Mouse (Mus musculus) cerebellum, postnatal 4 days (tissue): ENCODE data around the gene Cd163.

Experiments
- DNase-seq, 2 experiments: peaks; one replicate each; pipeline ENCODE4 v3.0.0; 2022; ENCODE audit warnings: low spot score in 2 of 2, mixed read lengths in 1 of 2

Cd163 gene

DNA sequence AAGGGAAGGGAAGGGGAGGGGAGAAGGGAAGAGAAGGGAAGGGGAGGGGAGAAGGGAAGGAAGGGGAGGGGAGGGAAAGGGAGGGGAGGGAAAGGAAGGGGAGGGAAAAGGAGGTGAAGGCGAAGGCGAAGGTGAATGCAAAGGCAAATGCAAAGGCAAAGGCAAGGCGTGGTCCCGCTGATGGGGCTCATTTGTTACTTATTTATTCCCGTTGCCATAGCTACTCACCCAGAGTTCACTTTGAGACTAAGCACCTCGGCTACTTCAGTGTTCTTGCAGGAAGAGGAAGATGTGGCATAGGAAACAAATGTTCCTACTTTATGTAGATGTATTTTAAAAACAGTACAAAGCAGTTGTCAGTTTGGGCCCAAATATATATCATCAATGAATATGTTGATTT is 56.1 kb downstream of the Cd163 start:
- no peak for DNase-seq

DNA sequence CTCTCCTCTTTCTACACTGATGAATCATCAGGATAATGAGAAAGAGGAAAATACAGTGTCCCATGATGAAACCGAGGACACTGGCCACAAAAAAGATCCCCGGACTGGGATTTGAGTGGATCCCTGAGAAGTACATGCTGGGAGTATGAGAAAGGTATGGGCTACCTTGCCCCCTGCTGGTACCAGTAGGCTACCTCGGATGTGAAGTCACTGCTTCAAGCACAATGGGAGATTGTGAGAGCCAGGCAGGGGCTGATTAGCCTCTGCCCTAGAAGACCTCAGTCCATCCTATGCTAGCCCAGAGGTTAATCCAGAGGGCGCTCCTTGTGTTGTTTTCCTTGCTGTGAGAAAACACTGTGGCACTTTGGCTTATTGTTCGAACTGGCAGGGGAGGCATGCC is 59.9 kb downstream of the Cd163 start:
- DNase-seq, result no peak

DNA sequence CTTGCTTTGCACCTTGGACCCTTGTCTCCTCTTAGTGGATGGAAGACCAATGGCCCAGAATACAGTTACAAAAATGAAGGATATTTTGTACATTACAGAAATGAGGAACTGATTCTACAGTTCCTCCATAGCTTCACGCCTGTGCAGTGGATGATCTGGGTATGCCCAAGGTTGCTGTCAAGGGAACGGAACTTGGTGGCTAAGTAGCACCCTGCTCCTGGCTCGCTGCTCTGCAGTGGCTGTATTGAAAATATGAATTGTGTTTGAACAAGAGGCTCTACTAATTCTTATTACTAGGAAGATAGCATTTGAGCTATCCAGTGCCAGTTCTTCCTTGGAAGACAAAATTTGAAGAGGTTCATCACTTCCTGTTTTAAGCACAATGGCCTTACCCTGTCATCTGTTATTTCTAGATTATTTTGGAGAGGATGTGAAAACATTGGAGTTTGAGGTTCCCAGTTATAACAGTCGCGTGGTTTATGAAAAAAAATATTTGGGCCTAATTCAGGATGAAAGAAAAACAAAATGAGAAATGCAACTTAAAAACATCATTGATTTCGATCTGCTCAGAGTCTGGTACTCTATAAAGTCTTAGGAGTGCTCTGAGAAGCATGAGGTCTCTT is 69.2 kb downstream of the Cd163 start:
- DNase-seq, result no peak

DNA sequence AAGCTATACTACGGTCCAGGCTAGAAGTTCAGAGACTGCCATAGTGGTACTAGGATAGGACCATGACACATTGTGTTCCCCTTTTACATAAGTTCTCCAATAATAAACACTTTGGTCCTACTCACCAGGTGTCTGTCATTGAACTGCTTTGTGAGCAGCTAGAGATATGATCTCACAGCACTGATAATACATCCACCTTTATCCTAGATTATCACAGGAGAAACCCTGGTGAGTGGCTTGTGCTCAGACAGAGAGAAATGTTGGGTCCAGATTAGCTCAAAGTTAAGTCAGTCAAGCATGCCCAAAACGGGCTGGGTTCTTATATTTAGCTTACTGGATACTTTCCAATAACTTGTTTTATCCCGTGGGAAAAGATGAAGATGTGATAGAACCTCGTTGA is 70.2 kb downstream of the Cd163 start:
- no peak for DNase-seq

DNA sequence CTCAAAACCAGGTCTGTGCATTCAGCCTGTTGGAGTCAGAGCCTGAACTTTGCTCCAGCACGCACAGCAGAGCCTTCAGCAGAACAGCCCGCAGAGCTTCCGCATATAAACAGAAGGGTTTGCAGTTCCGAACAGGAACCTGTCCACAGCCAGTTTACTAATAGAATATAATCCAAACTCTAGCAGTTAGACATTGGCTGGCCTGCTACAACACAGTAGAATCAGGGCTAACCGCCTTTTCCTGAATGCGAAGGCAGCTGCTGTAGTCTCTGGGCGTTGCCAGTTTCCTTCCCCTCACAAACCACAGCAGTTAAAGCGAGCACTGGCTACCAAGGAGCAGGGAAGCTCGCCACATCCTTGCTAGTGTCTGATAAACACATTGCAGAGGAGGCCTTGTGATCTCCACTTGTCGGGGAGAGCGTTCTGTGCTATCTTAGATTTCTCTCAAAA is 71.0 kb downstream of the Cd163 start:
- no peak for DNase-seq

DNA sequence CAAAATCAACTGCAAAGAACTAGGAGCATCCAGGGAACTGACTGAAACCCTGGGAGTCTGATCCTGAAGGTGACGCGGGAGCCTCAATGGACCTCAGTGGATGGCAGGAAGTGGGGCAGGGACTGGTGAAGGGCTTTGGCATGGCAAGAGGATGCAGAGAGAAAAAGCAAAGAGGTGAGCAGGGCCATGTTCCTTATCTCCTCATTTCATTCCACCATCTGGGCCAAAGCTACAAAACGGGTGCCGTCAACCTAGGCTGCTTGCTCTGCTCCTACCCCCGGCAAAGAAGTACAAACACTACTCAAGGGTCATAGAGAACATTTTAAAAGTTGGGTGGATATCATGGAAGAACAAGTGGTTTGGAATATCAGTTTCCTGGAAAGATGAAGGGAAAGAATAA is 71.9 kb downstream of the Cd163 start:
- DNase-seq, result no peak

DNA sequence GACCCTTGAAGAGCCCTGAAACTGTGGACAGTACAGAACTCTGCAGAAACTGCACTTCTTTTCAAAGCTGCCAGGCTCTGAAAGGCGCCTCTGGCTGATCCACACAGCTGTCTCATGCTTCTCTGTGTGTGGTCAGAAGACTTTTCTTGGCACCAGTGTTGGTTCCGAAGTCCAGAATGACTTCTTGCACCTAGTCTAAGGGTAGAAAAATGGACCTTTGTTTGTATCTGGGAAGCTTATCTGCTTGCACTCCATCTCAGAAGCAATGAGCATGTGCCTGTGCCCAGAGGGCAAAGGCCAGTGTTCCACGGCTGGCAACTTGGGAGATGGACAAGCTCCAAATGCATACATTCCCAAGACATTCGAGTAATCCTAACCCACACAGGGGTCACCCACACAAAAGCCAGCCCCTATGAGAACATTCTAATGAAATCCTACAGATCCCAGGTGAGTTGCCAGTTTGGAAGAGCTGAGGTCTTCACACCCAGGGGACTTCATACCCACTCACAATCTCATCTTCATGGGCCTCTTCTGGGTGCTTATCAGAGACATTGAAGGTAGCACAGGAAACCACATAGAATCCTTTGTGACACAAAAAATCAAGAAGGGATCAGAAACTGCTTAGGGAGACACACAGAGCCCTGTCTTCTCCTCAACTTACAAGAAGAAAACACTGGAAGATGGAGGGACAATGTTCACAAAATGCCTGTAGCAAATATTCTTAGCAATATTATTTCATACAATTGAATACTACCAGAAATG is 73.2 kb downstream of the Cd163 start:
- DNase-seq, result no peak

DNA sequence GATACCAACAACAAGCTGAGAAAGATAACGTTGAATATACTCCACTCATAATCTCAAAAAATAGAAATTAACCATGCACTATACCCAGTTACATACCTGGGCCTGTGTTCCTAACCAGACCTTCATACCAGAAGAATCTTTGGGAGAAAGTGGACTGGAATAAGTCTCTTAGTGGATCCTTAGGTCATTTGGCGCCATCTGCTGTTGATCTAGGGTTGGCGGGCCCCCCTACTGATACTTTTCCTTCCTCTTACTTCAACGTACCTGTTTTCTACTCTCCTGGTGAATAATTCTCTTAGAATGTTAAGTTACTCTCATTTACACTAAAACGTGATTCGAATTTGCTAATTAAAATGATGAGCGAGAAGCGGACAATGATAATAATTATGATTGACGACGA is 74.9 kb downstream of the Cd163 start:
- DNase-seq, result peak in 1 of 2 experiments; percentile 58
